Mouse (Mus musculus) gonadal fat pad, adult 2 months (tissue): ENCODE measurements around the gene Aox2. TPM values are rescaled to one million over a fixed set of nuclear protein-coding genes. Genes with fewer than 3 reads are reported as not detected.
A peak's percentile ranks its signal among the peaks of the same experiment; 100 is the strongest.

ENCODE experiments used
- DNase-seq: peaks from one replicate; pipeline ENCODE4 v3.0.0-alpha.2; 2012; ENCODE audit warnings: low read depth
- polyA plus RNA-seq: library from polyadenylated mRNA; depleted of rRNA; stranded (reverse); fragments of >200 nt; gene quantifications from 2 replicates; pipeline ENCODE4 v1.2.3, GENCODE M21; 2012; rRNA removed

Aox2 gene
- 0.01 TPM in 1 of 2 replicates, not detected in the other for polyA plus RNA-seq

GRCm38 (mm10) chr1:58278026-58278425 is at the start of gene Aox2:
TSS of gene Aox2 (plus strand) at chr1:58278326.
- DNase-seq = no peak

- no peak for DNase-seq
These were observed 49.2 kb upstream of the Aox2 start for GRCm38 (mm10) chr1:58228916-58229315.

GRCm38 (mm10) chr1:58229774-58230173 is 48.4 kb upstream of the Aox2 start:
- no peak for DNase-seq

- no peak for DNase-seq
These were observed 47.6 kb upstream of the Aox2 start for GRCm38 (mm10) chr1:58230542-58230941.

GRCm38 (mm10) chr1:58235405-58235804 is 42.7 kb upstream of the Aox2 start:
- no peak for DNase-seq

GRCm38 (mm10) chr1:58237527-58238299 is 40.4 kb upstream of the Aox2 start:
- peak; percentile 19 for DNase-seq

GRCm38 (mm10) chr1:58238440-58238839 is 39.7 kb upstream of the Aox2 start:
- no peak for DNase-seq

- no peak for DNase-seq
These were observed 39.2 kb upstream of the Aox2 start for GRCm38 (mm10) chr1:58238961-58239360.

- DNase-seq = no peak
These were observed 37.8 kb upstream of the Aox2 start for GRCm38 (mm10) chr1:58240347-58240746.

GRCm38 (mm10) chr1:58244487-58244886 is 33.6 kb upstream of the Aox2 start:
- no peak for DNase-seq

- no peak for DNase-seq
These were observed 29.6 kb upstream of the Aox2 start for GRCm38 (mm10) chr1:58248518-58248917.

GRCm38 (mm10) chr1:58253466-58253865 is 24.7 kb upstream of the Aox2 start:
- DNase-seq = no peak

GRCm38 (mm10) chr1:58257195-58257991 is 20.7 kb upstream of the Aox2 start:
- DNase-seq = no peak

- no peak for DNase-seq
These were observed 17.8 kb upstream of the Aox2 start for GRCm38 (mm10) chr1:58260311-58260710.

GRCm38 (mm10) chr1:58268231-58268630 is 9.9 kb upstream of the Aox2 start:
- DNase-seq = no peak

GRCm38 (mm10) chr1:58270807-58271569 is 7.1 kb upstream of the Aox2 start:
- DNase-seq = no peak

- no peak for DNase-seq
These were observed 2.2 kb upstream of the Aox2 start for GRCm38 (mm10) chr1:58275879-58276278.

- DNase-seq = no peak
These were observed 387 bp downstream of the Aox2 start for GRCm38 (mm10) chr1:58278513-58278912.

- DNase-seq = no peak
These were observed 2.3 kb downstream of the Aox2 start for GRCm38 (mm10) chr1:58280381-58280780.

GRCm38 (mm10) chr1:58280939-58281624 is 3.0 kb downstream of the Aox2 start:
- no peak for DNase-seq

GRCm38 (mm10) chr1:58281625-58281988 is 3.5 kb downstream of the Aox2 start:
- no peak for DNase-seq

- DNase-seq = no peak
These were observed 6.4 kb downstream of the Aox2 start for GRCm38 (mm10) chr1:58284505-58284904.
